Mouse (Mus musculus) forebrain, embryonic 15.5 days (tissue): ENCODE results near the gene Sycp2. TPM values are rescaled to one million over a fixed set of nuclear protein-coding genes. Genes with fewer than 3 reads are reported as not detected.

Experiments used
- ATAC-seq: fragments of 200-750 bp; cut with Nextera tagmentation; replicated peaks from 2 replicates; pipeline ENCODE4 v1.8.0; 2017; ENCODE audit warnings: mild to moderate bottlenecking, moderate TSS enrichment, moderate library complexity
- H3K27ac ChIP-seq: fragments of 300-500 bp; sonication (generic); replicated peaks from 2 replicates; pipeline ENCODE4 v1.5.1; 2015; ENCODE audit warnings: mild to moderate bottlenecking, inconsistent platforms
- H3K27me3 ChIP-seq: fragments of 300-500 bp; sonication (generic); 2 replicates; pipeline ENCODE4 v1.6.1; 2015; ENCODE audit warnings: inconsistent platforms
- H3K36me3 ChIP-seq: fragments of 300-500 bp; sonication (generic); 2 replicates; pipeline ENCODE4 v1.6.1; 2015; ENCODE audit warnings: mild to moderate bottlenecking, inconsistent platforms
- H3K4me1 ChIP-seq: fragments of 300-500 bp; sonication (generic); 2 replicates; pipeline ENCODE4 v1.6.1; 2015; ENCODE audit warnings: inconsistent platforms
- H3K4me2 ChIP-seq: fragments of 300-500 bp; sonication (generic); replicated peaks from 2 replicates; pipeline ENCODE4 v1.6.1; 2015; ENCODE audit warnings: mild to moderate bottlenecking, inconsistent platforms
- H3K4me3 ChIP-seq: fragments of 300-500 bp; sonication (generic); 2 replicates; pipeline ENCODE4 v1.5.1; 2015; ENCODE audit warnings: mild to moderate bottlenecking, inconsistent platforms
- H3K9ac ChIP-seq: fragments of 300-500 bp; sonication (generic); replicated peaks from 2 replicates; pipeline ENCODE4 v1.6.1; 2015; ENCODE audit warnings: mild to moderate bottlenecking, inconsistent platforms
- H3K9me3 ChIP-seq: fragments of 300-500 bp; sonication (generic); 2 replicates; pipeline ENCODE4 v1.6.1; 2016; ENCODE audit warnings: inconsistent platforms
- WGBS: fragments of 180-500 bp; shearing (Covaris S2); methylation state at CpG from one replicate; pipeline ENCODE4 v1.1.7; 2015; ENCODE audit warnings: mixed read lengths; 5-methylcytosine and 5-hydroxymethylcytosine counted together
- polyA plus RNA-seq: library from polyadenylated mRNA; unstranded; fragments of >200 nt; fragmentation: Nextera tagmentation; extraction: Ambion mirVana; gene quantifications from 2 replicates; pipeline ENCODE4 v1.2.1, GENCODE M21; 2015

Sycp2 gene
- polyA plus RNA-seq, 1 experiment from 2014 or later: 0.18 TPM

- no peaks in the 10 kb centered on the region; the same call in 1 of the 2 replicates for H3K36me3 ChIP-seq
- H3K27ac ChIP-seq: no peak overlapping the region
- peaks cover 34% of the 10 kb centered on the region for H3K4me1 ChIP-seq
- no peak overlapping the region for H3K4me2 ChIP-seq
- ATAC-seq: no peak
- no peak overlapping the region for H3K4me3 ChIP-seq
- WGBS: 89% methylated on average over 4 of the region's 4 CpGs
- H3K9ac ChIP-seq: no peak overlapping the region
- no peaks in the 10 kb centered on the region for H3K9me3 ChIP-seq
- no peaks in the 10 kb centered on the region for H3K27me3 ChIP-seq
Observed at GRCm38 (mm10) chr2:178324818-178325217, 82.7 kb downstream of the Sycp2 start.

GRCm38 (mm10) chr2:178324410-178324809, 83.1 kb downstream of the Sycp2 start:
- 92% methylated on average over 3 of the region's 3 CpGs for WGBS
- Histone ChIP-seq H3K4me2 (no peak overlapping the region), H3K27me3 (no peaks in the 10 kb centered on the region), H3K9ac (no peak overlapping the region), H3K4me1 (peaks cover 29% of the 10 kb centered on the region), H3K9me3 (no peaks in the 10 kb centered on the region), H3K27ac (no peak overlapping the region), H3K36me3 (no peaks in the 10 kb centered on the region; the same call in 1 of the 2 replicates), H3K4me3 (no peak overlapping the region)
- ATAC-seq: no peak

GRCm38 (mm10) chr2:178321271-178321670, 86.2 kb downstream of the Sycp2 start:
- Histone ChIP-seq H3K9me3 (no peaks in the 10 kb centered on the region), H3K9ac (no peak overlapping the region), H3K27ac (no peak overlapping the region), H3K36me3 (peaks cover 2% of the 10 kb centered on the region; the same call in 1 of the 2 replicates), H3K4me1 (no peaks in the 10 kb centered on the region; the same call in 1 of the 2 replicates), H3K4me2 (no peak overlapping the region), H3K27me3 (no peaks in the 10 kb centered on the region), H3K4me3 (no peak overlapping the region)
- no peak for ATAC-seq
- WGBS: 87% methylated on average over 10 of the region's 10 CpGs

- no peak for ATAC-seq
- H3K9ac ChIP-seq: no peak overlapping the region
- peaks cover 2% of the 10 kb centered on the region; the same call in 1 of the 2 replicates for H3K36me3 ChIP-seq
- H3K27ac ChIP-seq: no peak overlapping the region
- no peaks in the 10 kb centered on the region for H3K4me1 ChIP-seq
- 82% methylated on average over 7 of the region's 7 CpGs for WGBS
- H3K9me3 ChIP-seq: no peaks in the 10 kb centered on the region
- no peaks in the 10 kb centered on the region for H3K27me3 ChIP-seq
- H3K4me2 ChIP-seq: no peak overlapping the region
- no peak overlapping the region for H3K4me3 ChIP-seq
Observed at GRCm38 (mm10) chr2:178319766-178320165, 87.7 kb downstream of the Sycp2 start.

GRCm38 (mm10) chr2:178316281-178316680, 91.2 kb downstream of the Sycp2 start:
- no peak overlapping the region for H3K4me3 ChIP-seq
- no peak overlapping the region for H3K4me2 ChIP-seq
- no peak for ATAC-seq
- H3K27me3 ChIP-seq: no peaks in the 10 kb centered on the region
- H3K4me1 ChIP-seq: no peaks in the 10 kb centered on the region
- H3K36me3 ChIP-seq: peaks cover 2% of the 10 kb centered on the region; the same call in 1 of the 2 replicates
- 96% methylated on average over 1 of the region's 1 CpGs for whole genome bisulfite sequencing
- no peaks in the 10 kb centered on the region for H3K9me3 ChIP-seq
- no peak overlapping the region for H3K9ac ChIP-seq
- no peak overlapping the region for H3K27ac ChIP-seq

GRCm38 (mm10) chr2:178313539-178313938, 93.9 kb downstream of the Sycp2 start:
- H3K4me3 ChIP-seq: no peak overlapping the region
- 0 out of 2 replicates have a peak, but pooled peaks cover 2% of the 10 kb centered on the region for H3K36me3 ChIP-seq
- H3K4me1 ChIP-seq: no peaks in the 10 kb centered on the region
- no peak overlapping the region for H3K4me2 ChIP-seq
- no peaks in the 10 kb centered on the region for H3K27me3 ChIP-seq
- WGBS: 84% methylated on average over 7 of the region's 7 CpGs
- no peak overlapping the region for H3K9ac ChIP-seq
- no peak overlapping the region for H3K27ac ChIP-seq
- no peak for ATAC-seq
- no peaks in the 10 kb centered on the region for H3K9me3 ChIP-seq

GRCm38 (mm10) chr2:178304669-178305068, 102.8 kb downstream of the Sycp2 start:
- peaks cover 22% of the 10 kb centered on the region for H3K4me1 ChIP-seq
- ATAC-seq: no peak
- no peaks in the 10 kb centered on the region for H3K27me3 ChIP-seq
- H3K27ac ChIP-seq: peak overlapping the region; percentile 79; the same call in 1 of the 2 replicates
- no peak overlapping the region for H3K4me2 ChIP-seq
- H3K4me3 ChIP-seq: no peak overlapping the region
- WGBS: 84% methylated on average over 6 of the region's 6 CpGs
- H3K9me3 ChIP-seq: no peaks in the 10 kb centered on the region
- H3K36me3 ChIP-seq: no peaks in the 10 kb centered on the region
- H3K9ac ChIP-seq: no peak overlapping the region

GRCm38 (mm10) chr2:178304188-178304529, 103.3 kb downstream of the Sycp2 start:
- Histone ChIP-seq H3K4me1 (peaks cover 22% of the 10 kb centered on the region), H3K4me3 (no peak overlapping the region), H3K9me3 (no peaks in the 10 kb centered on the region), H3K36me3 (no peaks in the 10 kb centered on the region), H3K9ac (0 out of 2 replicates have a peak overlapping the region, but pooled peaks have one; percentile 3), H3K4me2 (no peak overlapping the region), H3K27me3 (no peaks in the 10 kb centered on the region), H3K27ac (peak overlapping the region; percentile 79)
- WGBS: 14% methylated on average over 1 of the region's 1 CpGs
- peak; percentile 39 for ATAC-seq

- ATAC-seq: peak; percentile 44
- Histone ChIP-seq H3K4me3 (no peak overlapping the region), H3K9me3 (no peaks in the 10 kb centered on the region), H3K9ac (0 out of 2 replicates have a peak overlapping the region, but pooled peaks have one; percentile 3), H3K27ac (peak overlapping the region; percentile 79), H3K36me3 (no peaks in the 10 kb centered on the region), H3K27me3 (no peaks in the 10 kb centered on the region), H3K4me1 (peaks cover 22% of the 10 kb centered on the region), H3K4me2 (no peak overlapping the region)
- 39% methylated on average over 8 of the region's 8 CpGs for WGBS
Observed at GRCm38 (mm10) chr2:178303453-178304187, 103.9 kb downstream of the Sycp2 start.

Other genes starting within 250 kb of the Sycp2 start
- 1.7 and 1.9 TPM in 2 replicates for gene Ppp1r3d, start 6.8 kb upstream of the Sycp2 start, polyA plus RNA-seq
- gene Fam217b, start 6.8 kb upstream of the Sycp2 start, polyA plus RNA-seq: 4.2 and 6.1 TPM in 2 replicates
- 0.09 TPM in 1 of 2 replicates, not detected in the other for gene Cdh26, start 22.8 kb upstream of the Sycp2 start, polyA plus RNA-seq